Mouse (Mus musculus): Measurements from ENCODE around the gene 4930404N11Rik.

DNA sequence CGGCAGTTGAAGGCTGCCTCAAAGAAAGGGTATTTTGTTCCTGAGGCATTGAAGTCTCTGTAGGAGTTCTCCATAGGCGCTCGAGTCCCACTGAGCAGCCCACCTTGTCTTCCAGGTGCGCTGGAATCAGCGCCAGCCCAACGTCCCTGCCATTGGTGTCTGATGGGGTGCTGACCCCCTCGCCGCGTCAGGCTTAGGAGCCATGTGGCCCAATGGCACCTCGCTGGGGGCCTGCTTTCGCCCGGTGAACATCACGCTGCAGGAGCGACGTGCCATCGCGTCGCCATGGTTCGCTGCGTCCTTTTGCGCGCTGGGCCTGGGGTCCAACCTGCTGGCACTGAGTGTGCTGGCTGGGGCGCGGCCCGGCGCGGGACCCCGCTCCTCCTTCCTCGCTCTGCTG, 33.3 kb downstream of the 4930404N11Rik start:
- no peak for TF ChIP-seq GATA1 (IDR thresholded peaks at IDR 0.05; ENCODE audit: borderline replicate concordance, low read length)
- no peak for TF ChIP-seq FLI1 (IDR thresholded peaks at IDR 0.05; ENCODE audit: low read length)

Data from megakaryocyte, embryonic 14.5 days (primary cell).